Mouse (Mus musculus) lung, embryonic 14.5 days (tissue): ENCODE measurements at regions not wholly inside any gene's neighbourhood (a gene's known extent, or its start where the extent isn't known, plus 50 kb on each side); places are given as distances from the start of the nearest gene placed in this dataset.
A peak's percentile ranks its signal among the peaks of the same experiment; 100 is the strongest.

Experiments
- ATAC-seq: fragments of 200-750 bp; cut with Nextera tagmentation; 2 replicates; pipeline ENCODE4 v1.8.0; 2017; ENCODE audit warnings: mild to moderate bottlenecking, moderate TSS enrichment, moderate library complexity; ENCODE audit not compliant: insufficient read depth
- DNase-seq: peaks from one replicate; pipeline ENCODE4 v3.0.0-alpha.2; 2015
- H3K27ac ChIP-seq: fragments of 300-500 bp; sonication (generic); 2 replicates; pipeline ENCODE4 v1.5.1; 2014; ENCODE audit warnings: low read depth, mild to moderate bottlenecking, moderate library complexity
- H3K27me3 ChIP-seq: fragments of 300-500 bp; sonication (generic); 2 replicates; pipeline ENCODE4 v1.6.1; 2014; ENCODE audit warnings: low read length, control low read depth; ENCODE audit not compliant: insufficient read depth
- H3K36me3 ChIP-seq: fragments of 300-500 bp; sonication (generic); 2 replicates; pipeline ENCODE4 v1.6.1; 2014; ENCODE audit warnings: control low read depth; ENCODE audit not compliant: insufficient read depth
- H3K4me1 ChIP-seq: fragments of 300-500 bp; sonication (generic); 2 replicates; pipeline ENCODE4 v1.6.1; 2014; ENCODE audit warnings: antibody characterized with exemption, control low read depth; ENCODE audit not compliant: insufficient read depth
- H3K4me2 ChIP-seq: fragments of 300-500 bp; sonication (generic); 2 replicates; pipeline ENCODE4 v1.6.1; 2014; ENCODE audit warnings: mild to moderate bottlenecking
- H3K4me3 ChIP-seq: fragments of 300-500 bp; sonication (generic); 2 replicates; pipeline ENCODE4 v1.5.1; 2014; ENCODE audit warnings: low read depth, low read length
- H3K9ac ChIP-seq: fragments of 300-500 bp; sonication (generic); 2 replicates; pipeline ENCODE4 v1.6.1; 2014
- H3K9me3 ChIP-seq: fragments of 300-500 bp; sonication (generic); 2 replicates; pipeline ENCODE4 v1.6.1; 2016; ENCODE audit warnings: low read depth, low read length, control low read depth
- CTCF ChIP-seq: IDR thresholded peaks from 2 replicates; pipeline ENCODE4 v1.5.1; 2016; ENCODE audit warnings: antibody characterized with exemption, low read depth
- WGBS: fragments of 180-500 bp; shearing (Covaris S2); extraction: QIAGEN DNeasy Blood & Tissue Kit; methylation state at CpG from one replicate; pipeline ENCODE4 v1.1.7; 2014; 5-methylcytosine and 5-hydroxymethylcytosine counted together

DNA sequence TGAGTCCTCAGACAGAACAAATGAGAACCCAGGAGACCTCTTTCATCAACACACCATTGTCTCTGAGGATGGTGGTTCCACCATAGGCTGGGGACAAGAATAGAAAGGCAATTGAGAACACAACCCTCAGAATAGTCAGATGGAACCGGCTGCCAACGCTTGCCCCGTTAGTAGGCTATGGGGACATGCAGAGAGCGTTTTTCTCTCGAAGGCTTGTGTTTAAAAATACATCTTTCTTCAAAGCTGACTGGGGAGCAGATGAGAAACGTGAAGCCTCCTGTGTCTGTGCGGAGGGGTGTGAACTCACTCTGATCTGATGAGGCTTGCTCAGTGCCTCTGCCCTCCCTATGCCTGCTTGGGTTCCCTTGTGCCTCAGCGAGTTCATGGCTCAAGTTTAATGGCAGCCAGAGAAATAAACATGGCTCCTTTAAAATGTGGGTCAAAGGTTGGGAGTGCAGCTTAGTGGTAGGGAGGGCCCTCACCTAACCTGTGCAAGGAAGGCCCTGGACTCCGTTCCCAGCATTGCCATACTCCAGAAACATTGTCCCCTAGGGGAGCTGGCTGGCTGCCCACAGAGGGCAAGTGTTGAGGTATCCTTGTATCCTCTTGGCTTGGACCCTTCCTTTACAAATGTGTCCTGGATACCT, 53.7 kb upstream of the Tarbp1 start:
- H3K27ac ChIP-seq: no peak overlapping the region
- DNase-seq (no peak), ATAC-seq (no peak)
- H3K36me3 ChIP-seq: no peaks in the 10 kb centered on the region
- no peak for TF ChIP-seq CTCF
- no peak overlapping the region for H3K9ac ChIP-seq
- no peak overlapping the region for H3K4me3 ChIP-seq
- no peak overlapping the region for H3K4me2 ChIP-seq
- no peaks in the 10 kb centered on the region for H3K9me3 ChIP-seq
- H3K27me3 ChIP-seq: no peaks in the 10 kb centered on the region
- peaks cover 30% of the 10 kb centered on the region for H3K4me1 ChIP-seq
- WGBS: 51% methylated on average over 9 of the region's 9 CpGs

DNA sequence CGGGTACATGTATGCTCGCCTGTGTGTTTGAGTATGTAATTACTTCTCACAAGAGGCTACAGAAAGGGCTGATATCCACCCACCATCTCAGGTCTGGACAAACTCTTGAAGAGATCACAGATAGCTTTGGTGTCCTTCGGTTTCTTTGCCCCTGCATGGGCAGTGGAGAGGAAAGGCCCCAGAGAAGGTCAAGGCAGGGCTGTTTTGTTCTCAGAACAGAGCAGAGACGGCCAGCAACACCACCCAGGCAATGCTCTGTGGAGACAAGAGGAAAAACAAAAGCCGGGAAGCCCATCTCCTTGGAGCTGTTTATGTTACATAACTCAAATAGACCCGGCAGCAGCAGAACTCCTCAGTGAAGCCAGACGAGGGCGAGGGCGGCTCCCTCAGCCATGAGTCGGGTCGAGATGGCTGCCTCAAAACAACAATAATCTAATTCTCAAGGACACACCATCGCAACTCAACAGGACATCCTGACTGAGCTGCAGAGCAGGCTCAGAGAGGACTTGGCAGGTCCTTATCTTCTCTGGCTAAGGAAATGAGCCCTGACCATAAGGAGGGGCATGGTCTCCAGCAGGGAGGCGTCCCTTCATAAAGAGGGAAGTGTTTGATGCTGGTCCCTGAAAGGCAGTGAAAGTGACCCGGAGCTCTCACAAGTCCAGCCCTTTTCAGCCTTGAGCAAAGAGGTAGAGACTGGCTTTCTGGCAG, 52.2 kb upstream of the Tarbp1 start:
- peak overlapping the region; percentile 25 for H3K4me2 ChIP-seq

DNA sequence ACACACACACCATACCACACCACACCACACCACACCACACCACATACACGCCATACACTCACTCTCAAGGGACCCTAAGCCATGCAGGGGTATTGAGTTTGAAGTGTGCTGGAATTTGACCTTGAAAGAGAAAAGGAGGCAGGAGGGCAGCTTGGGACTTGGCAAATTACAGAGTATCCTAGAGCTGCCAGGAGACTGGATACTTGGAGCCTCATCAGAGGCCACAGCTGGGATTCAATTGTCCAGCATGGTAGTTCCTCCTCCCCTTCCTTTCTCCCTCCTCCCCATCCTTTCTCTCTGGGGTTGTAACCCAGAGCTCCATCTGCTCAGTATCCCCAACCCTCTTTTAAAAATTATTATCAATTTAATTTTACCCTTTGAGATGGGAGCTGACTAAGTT, 50.7 kb upstream of the Tarbp1 start:
- no peak overlapping the region for H3K4me3 ChIP-seq
- TF ChIP-seq CTCF: no peak
- H3K4me1 ChIP-seq: peaks cover 35% of the 10 kb centered on the region
- ATAC-seq (0 out of 2 replicates have a peak, but pooled peaks have one; percentile 7), DNase-seq (peak; percentile 72)
- 61% methylated on average over 1 of the region's 1 CpGs for WGBS
- H3K4me2 ChIP-seq: no peak overlapping the region
- no peaks in the 10 kb centered on the region for H3K9me3 ChIP-seq
- H3K36me3 ChIP-seq: no peaks in the 10 kb centered on the region
- H3K27ac ChIP-seq: peak overlapping the region; percentile 85
- no peak overlapping the region for H3K9ac ChIP-seq
- no peaks in the 10 kb centered on the region for H3K27me3 ChIP-seq

More for the DNA sequence above, 52.2 kb upstream of the Tarbp1 start:
- peak; percentile 15; the same call in 1 of the 2 replicates for TF ChIP-seq CTCF
- H3K9ac ChIP-seq: no peak overlapping the region; the same call in 1 of the 2 replicates
- ATAC-seq (peak; percentile 75), DNase-seq (peak; percentile 89)
- no peaks in the 10 kb centered on the region for H3K9me3 ChIP-seq
- peaks cover 35% of the 10 kb centered on the region for H3K4me1 ChIP-seq
- H3K27me3 ChIP-seq: no peaks in the 10 kb centered on the region
- peak overlapping the region; percentile 94 for H3K27ac ChIP-seq
- H3K4me3 ChIP-seq: no peak overlapping the region
- no peaks in the 10 kb centered on the region for H3K36me3 ChIP-seq
- 20% methylated on average over 14 of the region's 14 CpGs for WGBS
